Mouse (Mus musculus): ENCODE results near the gene Nlrp9b.
"Not testable (repeated sequence)": the region's sequence is repeated elsewhere in the genome, so short reads cannot be mapped to it uniquely, and the experiment has no call there.

Nlrp9b gene

GRCm38 (mm10) chr7:19991165-19991564 lies at the start of gene Nlrp9b:
Gene Nlrp9b, plus strand, starts transcription at chr7:19991465.
- in situ Hi-C loops (cut with MboI; ENCODE audit: low pct_unique_long_range_greater_than_20kb in 1 of 2, low sequenced_read_pairs in 2 of 2, unreplicated experiment in 1 of 2) = not testable (repeated sequence)

- in situ Hi-C loops (cut with MboI; ENCODE audit: low pct_unique_long_range_greater_than_20kb in 1 of 2, low sequenced_read_pairs in 2 of 2, unreplicated experiment in 1 of 2) = no loop called here
Measured at GRCm38 (mm10) chr7:19944709-19945108, 46.6 kb upstream of the Nlrp9b start.

- in situ Hi-C loops (cut with MboI; ENCODE audit: low pct_unique_long_range_greater_than_20kb in 1 of 2, low sequenced_read_pairs in 2 of 2, unreplicated experiment in 1 of 2) = no loop called here
Measured at GRCm38 (mm10) chr7:19945201-19945600, 46.1 kb upstream of the Nlrp9b start.

GRCm38 (mm10) chr7:19945821-19946515 lies 45.3 kb upstream of the Nlrp9b start:
- in situ Hi-C loops (cut with MboI; ENCODE audit: low pct_unique_long_range_greater_than_20kb in 1 of 2, low sequenced_read_pairs in 2 of 2, unreplicated experiment in 1 of 2) = no loop called here

GRCm38 (mm10) chr7:19948956-19949355 lies 42.3 kb upstream of the Nlrp9b start:
- in situ Hi-C loops (cut with MboI; ENCODE audit: low pct_unique_long_range_greater_than_20kb in 1 of 2, low sequenced_read_pairs in 2 of 2, unreplicated experiment in 1 of 2) = no loop called here

GRCm38 (mm10) chr7:19949996-19950395 lies 41.3 kb upstream of the Nlrp9b start:
- in situ Hi-C loops (cut with MboI; ENCODE audit: low pct_unique_long_range_greater_than_20kb in 1 of 2, low sequenced_read_pairs in 2 of 2, unreplicated experiment in 1 of 2) = no loop called here

GRCm38 (mm10) chr7:19950589-19950988 lies 40.7 kb upstream of the Nlrp9b start, which contains the start of gene Igsf23:
Gene Igsf23, minus strand, starts transcription at chr7:19950756.
- in situ Hi-C loops (cut with MboI; ENCODE audit: low pct_unique_long_range_greater_than_20kb in 1 of 2, low sequenced_read_pairs in 2 of 2, unreplicated experiment in 1 of 2) = no loop called here

GRCm38 (mm10) chr7:19952320-19952986 lies 38.8 kb upstream of the Nlrp9b start:
- in situ Hi-C loops (cut with MboI; ENCODE audit: low pct_unique_long_range_greater_than_20kb in 1 of 2, low sequenced_read_pairs in 2 of 2, unreplicated experiment in 1 of 2) = no loop called here

- in situ Hi-C loops (cut with MboI; ENCODE audit: low pct_unique_long_range_greater_than_20kb in 1 of 2, low sequenced_read_pairs in 2 of 2, unreplicated experiment in 1 of 2) = no loop called here
Measured at GRCm38 (mm10) chr7:19953054-19953453, 38.2 kb upstream of the Nlrp9b start.

- in situ Hi-C loops (cut with MboI; ENCODE audit: low pct_unique_long_range_greater_than_20kb in 1 of 2, low sequenced_read_pairs in 2 of 2, unreplicated experiment in 1 of 2) = loop anchor here in 1 of 2 experiments (5.0 kb wide), 1 partner anchor 44 kb away; no protein-coding TSS in a partner anchor
Measured at GRCm38 (mm10) chr7:19955861-19956260, 35.4 kb upstream of the Nlrp9b start.

GRCm38 (mm10) chr7:19956341-19956781 lies 34.9 kb upstream of the Nlrp9b start:
- in situ Hi-C loops (cut with MboI; ENCODE audit: low pct_unique_long_range_greater_than_20kb in 1 of 2, low sequenced_read_pairs in 2 of 2, unreplicated experiment in 1 of 2) = loop anchor here in 1 of 2 experiments (5.0 kb wide), 1 partner anchor 44 kb away; no protein-coding TSS in a partner anchor

- in situ Hi-C loops (cut with MboI; ENCODE audit: low pct_unique_long_range_greater_than_20kb in 1 of 2, low sequenced_read_pairs in 2 of 2, unreplicated experiment in 1 of 2) = loop anchor here in 1 of 2 experiments (10.0 kb wide), 1 partner anchor 158 kb away; no protein-coding TSS in a partner anchor
Measured at GRCm38 (mm10) chr7:19962423-19962822, 28.8 kb upstream of the Nlrp9b start.

GRCm38 (mm10) chr7:19964985-19965579 lies 26.2 kb upstream of the Nlrp9b start, which contains the start of gene Ceacam20:
Gene Ceacam20, plus strand, starts transcription at chr7:19965412.
- in situ Hi-C loops (cut with MboI; ENCODE audit: low pct_unique_long_range_greater_than_20kb in 1 of 2, low sequenced_read_pairs in 2 of 2, unreplicated experiment in 1 of 2) = loop anchor here in 1 of 2 experiments (5.0 to 10.0 kb wide), 2 partner anchors 88 to 160 kb away; no protein-coding TSS in a partner anchor

- in situ Hi-C loops (cut with MboI; ENCODE audit: low pct_unique_long_range_greater_than_20kb in 1 of 2, low sequenced_read_pairs in 2 of 2, unreplicated experiment in 1 of 2) = loop anchor here in 1 of 2 experiments (5.0 to 10.0 kb wide), 2 partner anchors 92 to 164 kb away; no protein-coding TSS in a partner anchor
Measured at GRCm38 (mm10) chr7:19969106-19969505, 22.2 kb upstream of the Nlrp9b start.

GRCm38 (mm10) chr7:19969541-19970090 lies 21.6 kb upstream of the Nlrp9b start:
- in situ Hi-C loops (cut with MboI; ENCODE audit: low pct_unique_long_range_greater_than_20kb in 1 of 2, low sequenced_read_pairs in 2 of 2, unreplicated experiment in 1 of 2) = loop anchor here in 1 of 2 experiments (5.0 to 10.0 kb wide), 2 partner anchors 92 to 165 kb away; no protein-coding TSS in a partner anchor

GRCm38 (mm10) chr7:19970196-19970595 lies 21.1 kb upstream of the Nlrp9b start:
- in situ Hi-C loops (cut with MboI; ENCODE audit: low pct_unique_long_range_greater_than_20kb in 1 of 2, low sequenced_read_pairs in 2 of 2, unreplicated experiment in 1 of 2) = no loop called here

GRCm38 (mm10) chr7:19971516-19971915 lies 19.7 kb upstream of the Nlrp9b start:
- in situ Hi-C loops (cut with MboI; ENCODE audit: low pct_unique_long_range_greater_than_20kb in 1 of 2, low sequenced_read_pairs in 2 of 2, unreplicated experiment in 1 of 2) = no loop called here

- in situ Hi-C loops (cut with MboI; ENCODE audit: low pct_unique_long_range_greater_than_20kb in 1 of 2, low sequenced_read_pairs in 2 of 2, unreplicated experiment in 1 of 2) = not testable (repeated sequence)
Measured at GRCm38 (mm10) chr7:19996721-19997120, 5.5 kb downstream of the Nlrp9b start.

- in situ Hi-C loops (cut with MboI; ENCODE audit: low pct_unique_long_range_greater_than_20kb in 1 of 2, low sequenced_read_pairs in 2 of 2, unreplicated experiment in 1 of 2) = no loop called here
Measured at GRCm38 (mm10) chr7:20009987-20010386, 18.7 kb downstream of the Nlrp9b start.

Measured in mouse embryonic stem cell (cell line).